Mouse (Mus musculus): ENCODE data around the gene Ddx19a.

GRCm38 (mm10) chr8:110959906-110960305 lies 37.7 kb downstream of the Ddx19a start:
- no peak for TF ChIP-seq POLR2A (IDR thresholded peaks at IDR 0.05; ENCODE audit: low read depth, low read length)
- no peak for TF ChIP-seq CTCF (IDR thresholded peaks at IDR 0.05; ENCODE audit: borderline replicate concordance, insufficient read depth, low read length)
